Mouse (Mus musculus) small intestine, adult 2 months (tissue): ENCODE data around the gene Dnajc30. TPM values are rescaled to one million over a fixed set of nuclear protein-coding genes. Genes with fewer than 3 reads are reported as not detected.
A peak's percentile ranks its signal among the peaks of the same experiment; 100 is the strongest.

Experiments
- H3K27ac ChIP-seq: fragments of 200-500 bp; 2 replicates; pipeline ENCODE4 v1.5.1; 2012; ENCODE audit warnings: low read depth, low read length, control low read depth, inconsistent platforms; ENCODE audit not compliant: insufficient read depth
- H3K27me3 ChIP-seq: fragments of 200-500 bp; 2 replicates; pipeline ENCODE4 v1.6.1; 2012; ENCODE audit warnings: mild to moderate bottlenecking, moderate library complexity, low read length, inconsistent platforms; ENCODE audit not compliant: control insufficient read depth, insufficient read depth
- H3K36me3 ChIP-seq: fragments of 200-500 bp; 2 replicates; pipeline ENCODE4 v1.6.1; 2012; ENCODE audit warnings: mild to moderate bottlenecking, low read length, control low read depth, inconsistent platforms; ENCODE audit not compliant: control insufficient read depth, insufficient read depth
- H3K4me1 ChIP-seq: fragments of 200-500 bp; 2 replicates; pipeline ENCODE4 v1.6.1; 2012; ENCODE audit warnings: low read length, inconsistent platforms, mixed read lengths; ENCODE audit not compliant: control insufficient read depth, insufficient read depth, insufficient read length
- H3K4me3 ChIP-seq: fragments of 200-500 bp; 2 replicates; pipeline ENCODE4 v1.5.1; 2012; ENCODE audit warnings: low read depth, mild to moderate bottlenecking, control low read depth, inconsistent platforms, low read length, moderate library complexity
- CTCF ChIP-seq: fragments of 200-500 bp; IDR thresholded peaks from 2 replicates; pipeline ENCODE4 v1.5.1; 2012; ENCODE audit warnings: low read depth, mild to moderate bottlenecking, control low read depth, inconsistent platforms, low read length, moderate library complexity, mixed read lengths; ENCODE audit not compliant: insufficient replicate concordance, insufficient read length; ENCODE audit errors: extremely low read depth
- POLR2A ChIP-seq: fragments of 200-500 bp; IDR thresholded peaks from 2 replicates; pipeline ENCODE4 v1.6.1; 2012; ENCODE audit warnings: low read depth, mild to moderate bottlenecking, control low read depth, inconsistent platforms, low read length, moderate library complexity
- WGBS: fragments of 180-500 bp; shearing (Covaris S2); methylation state at CpG from one replicate; pipeline ENCODE4 v1.1.7; 2018; 5-methylcytosine and 5-hydroxymethylcytosine counted together
- polyA plus RNA-seq: library from polyadenylated mRNA; depleted of rRNA; stranded (reverse); fragments of >200 nt; gene quantifications from 2 replicates; pipeline ENCODE4 v1.2.3, GENCODE M21; 2012

The Dnajc30 gene
- polyA plus RNA-seq, 1 experiment: 46.4 TPM

- no peak overlapping the region for H3K27ac ChIP-seq
Measured at GRCm38 (mm10) chr5:135076931-135077505, 13.0 kb downstream of the Dnajc30 start.

DNA sequence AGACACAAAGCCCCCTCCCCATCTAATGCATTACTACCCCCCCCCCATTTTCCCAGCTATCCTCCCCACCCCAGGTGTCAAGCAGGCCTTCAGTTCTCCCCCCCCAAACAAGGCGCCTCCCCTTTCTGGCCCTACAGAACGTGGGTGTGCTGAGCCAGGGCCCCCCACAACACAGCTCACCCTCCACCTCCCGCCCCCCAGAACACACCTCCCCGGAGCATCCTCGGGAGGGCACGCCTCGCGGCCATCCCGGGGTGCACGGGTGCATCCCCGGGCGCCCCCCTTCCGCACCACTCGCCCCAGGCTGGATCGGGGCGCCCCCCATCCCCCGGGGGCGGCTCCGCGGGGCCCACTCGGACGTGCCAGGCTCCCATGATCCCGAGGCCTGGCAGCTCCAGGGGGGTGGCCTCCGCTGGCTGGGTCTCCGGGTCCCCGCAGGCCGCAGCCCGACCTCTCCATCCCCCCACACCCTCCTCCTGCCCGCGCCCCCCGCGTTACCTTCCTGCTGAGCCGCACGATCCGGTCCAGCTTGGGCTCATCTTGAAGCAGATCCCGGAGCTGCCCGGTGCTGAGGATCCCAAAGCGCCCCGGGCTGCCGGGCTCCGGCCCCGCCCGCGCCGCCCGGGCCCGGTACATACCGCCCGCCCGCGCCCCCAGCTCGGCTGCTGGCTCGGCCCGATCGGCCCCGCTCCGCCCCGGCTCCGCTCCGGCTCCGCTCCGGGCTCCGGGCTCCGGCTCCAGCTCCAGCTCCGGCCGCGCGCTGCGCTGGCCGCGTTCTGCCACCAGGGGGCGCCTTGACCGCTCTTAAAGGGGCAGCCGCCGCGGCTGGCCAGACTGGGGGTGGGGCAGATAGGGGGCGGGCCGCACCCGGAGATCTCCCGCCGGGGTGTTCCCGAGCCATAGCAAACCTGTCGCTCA lies 13.8 kb downstream of the Dnajc30 start, which contains the start of gene Vps37d:
Vps37d (minus strand) TSS at position 703 of the 918 bp plus-strand sequence.
- H3K27ac ChIP-seq: no peak within 1 kb of the TSS
- WGBS: 1% methylated on average over 75 of the region's 83 CpGs

More at GRCm38 (mm10) chr5:135076931-135077505, 13.0 kb downstream of the Dnajc30 start:
- Histone ChIP-seq H3K27me3 (no peaks in the 10 kb centered on the region), H3K4me1 (peaks cover 14% of the 10 kb centered on the region), H3K4me3 (peak overlapping the region; percentile 41), H3K36me3 (no peaks in the 10 kb centered on the region)
- 17% methylated on average over 14 of the region's 14 CpGs for WGBS
- no peak for TF ChIP-seq POLR2A
- no peak for TF ChIP-seq CTCF

GRCm38 (mm10) chr5:135078482-135078810 lies 14.4 kb downstream of the Dnajc30 start:
- H3K27ac ChIP-seq: no peak overlapping the region
- H3K4me3 ChIP-seq: peak overlapping the region; percentile 70
- H3K36me3 ChIP-seq: no peaks in the 10 kb centered on the region
- H3K27me3 ChIP-seq: no peaks in the 10 kb centered on the region
- TF ChIP-seq CTCF: no peak; the same call in 1 of the 2 replicates
- TF ChIP-seq POLR2A: no peak
- H3K4me1 ChIP-seq: peaks cover 14% of the 10 kb centered on the region
- WGBS: 2% methylated on average over 11 of the region's 11 CpGs

More for the DNA sequence above, 13.8 kb downstream of the Dnajc30 start, which contains the start of gene Vps37d:
- Histone ChIP-seq H3K4me3 (peak within 1 kb of the TSS; percentile 70), H3K27me3 (no peaks in the 10 kb centered on the region), H3K36me3 (no peaks in the 10 kb centered on the region), H3K4me1 (peaks cover 14% of the 10 kb centered on the region)
- peak; percentile 74 for TF ChIP-seq CTCF
- TF ChIP-seq POLR2A: no peak

- Histone ChIP-seq H3K27ac (no peak overlapping the region), H3K4me1 (peaks cover 14% of the 10 kb centered on the region), H3K4me3 (no peak overlapping the region), H3K36me3 (no peaks in the 10 kb centered on the region), H3K27me3 (no peaks in the 10 kb centered on the region)
- WGBS: 89% methylated on average over 2 of the region's 2 CpGs
- TF ChIP-seq CTCF (no peak), POLR2A (no peak)
Measured at GRCm38 (mm10) chr5:135079578-135079977, 15.6 kb downstream of the Dnajc30 start.

DNA sequence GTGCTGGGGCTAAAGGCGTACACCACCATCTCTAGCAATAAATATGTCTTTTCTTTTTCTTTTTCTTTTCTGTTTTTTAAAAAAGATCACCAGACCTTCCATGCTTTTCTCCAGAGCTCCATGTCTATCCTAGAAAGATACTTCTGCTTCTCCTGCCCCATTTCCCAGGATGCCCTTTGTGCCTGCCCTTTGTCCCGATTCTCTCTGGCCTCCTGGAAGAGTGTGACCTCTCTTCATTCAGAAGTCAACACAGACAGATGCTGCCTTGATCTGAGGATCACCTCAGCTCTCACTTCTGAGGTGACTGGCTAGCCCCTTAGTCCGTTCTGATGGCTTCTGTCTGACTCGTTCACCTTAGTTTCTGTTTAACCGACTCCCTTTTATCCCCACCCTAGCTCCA lies 16.5 kb downstream of the Dnajc30 start:
- H3K27me3 ChIP-seq: no peaks in the 10 kb centered on the region
- H3K4me3 ChIP-seq: no peak overlapping the region
- H3K36me3 ChIP-seq: no peaks in the 10 kb centered on the region
- no peak overlapping the region for H3K27ac ChIP-seq
- TF ChIP-seq CTCF (no peak), POLR2A (no peak)
- WGBS: 79% methylated on average over 5 of the region's 5 CpGs
- peaks cover 14% of the 10 kb centered on the region for H3K4me1 ChIP-seq

DNA sequence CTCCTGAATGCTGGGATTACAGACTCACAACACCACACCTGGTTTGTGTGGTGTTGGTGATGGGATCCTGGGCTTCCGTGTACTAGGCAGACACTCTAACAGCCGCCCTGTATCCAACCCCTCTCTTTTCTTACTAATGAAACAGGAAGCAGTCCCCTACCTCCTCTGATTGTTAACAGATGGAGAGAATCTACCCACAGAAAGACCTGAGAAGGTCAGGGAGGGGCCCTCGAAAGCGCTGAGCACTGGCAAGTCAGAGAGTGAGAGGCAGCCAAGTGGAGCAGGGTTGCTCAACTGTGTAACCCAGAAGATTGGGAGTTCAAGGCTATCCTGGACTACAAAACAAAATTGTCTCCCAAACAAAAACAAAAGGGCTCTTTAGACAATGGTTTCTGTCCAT lies 22.9 kb downstream of the Dnajc30 start:
- no peak overlapping the region for H3K27ac ChIP-seq
- H3K4me1 ChIP-seq: peaks cover 11% of the 10 kb centered on the region
- TF ChIP-seq POLR2A (no peak), CTCF (no peak)
- H3K4me3 ChIP-seq: no peak overlapping the region
- WGBS: 65% methylated on average over 4 of the region's 4 CpGs
- no peaks in the 10 kb centered on the region; the same call in 1 of the 2 replicates for H3K27me3 ChIP-seq
- H3K36me3 ChIP-seq: no peaks in the 10 kb centered on the region

DNA sequence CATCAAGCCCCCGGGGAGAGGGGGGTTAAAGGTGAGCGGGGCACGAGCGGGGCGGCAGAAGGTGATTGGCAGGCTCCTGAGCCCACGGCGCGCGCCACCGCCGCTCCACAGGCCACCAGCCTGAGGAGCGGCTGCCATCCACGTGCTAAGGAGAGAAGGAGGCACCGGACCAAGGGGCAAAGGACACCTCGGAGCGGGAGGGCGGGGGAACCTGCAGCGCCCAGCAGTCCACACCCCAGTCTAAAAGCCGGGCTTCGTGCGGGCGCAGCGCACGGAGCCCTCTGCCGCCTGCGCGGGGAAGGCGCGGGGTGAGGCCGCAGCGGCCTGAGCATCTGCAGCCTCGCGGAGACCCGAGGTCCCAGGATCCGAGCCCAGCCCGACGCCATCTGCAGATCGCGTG lies 25.7 kb downstream of the Dnajc30 start, which contains the start of gene Mlxipl:
Mlxipl (plus strand) TSS at position 238 of the 400 bp plus-strand sequence.
- TF ChIP-seq CTCF (0 out of 2 replicates have a peak, but pooled peaks have one; percentile 23), POLR2A (peak; percentile 29; the same call in 1 of the 2 replicates)
- no peaks in the 10 kb centered on the region; the same call in 1 of the 2 replicates for H3K27me3 ChIP-seq
- no peaks in the 10 kb centered on the region for H3K36me3 ChIP-seq
- peak within 1 kb of the TSS; percentile 5; the same call in 1 of the 2 replicates for H3K27ac ChIP-seq
- WGBS: 2% methylated on average over 39 of the region's 39 CpGs
- H3K4me1 ChIP-seq: peaks cover 11% of the 10 kb centered on the region
- H3K4me3 ChIP-seq: peak within 1 kb of the TSS; percentile 56
